Mouse (Mus musculus): ENCODE results near the gene Smox. TPM values are rescaled to one million over a fixed set of nuclear protein-coding genes. Genes with fewer than 3 reads are reported as not detected.

The Smox gene
- polyA plus RNA-seq, 2 experiments, result 70.4 to 75.0 TPM

GRCm38 (mm10) chr2:131545386-131546307 is 54.4 kb downstream of the Smox start:
- 3% methylated on average over 45 of the region's 45 CpGs for WGBS (ENCODE audit: insufficient replicate concordance)
- no peaks in the 10 kb centered on the region for H3K9me3 ChIP-seq (ENCODE audit: control insufficient read depth, low read length)
- no peaks in the 10 kb centered on the region for H3K36me3 ChIP-seq (replicated peaks; ENCODE audit: control insufficient read depth, insufficient read depth, low read depth)
- H3K4me1 ChIP-seq (replicated peaks; ENCODE audit: control insufficient read depth in 2 of 2, insufficient read depth in 2 of 2, low read length in 1 of 2), result 0 out of 4 replicates have a peak, but pooled peaks cover 0 to 2% of the 10 kb centered on the region in 2 experiments
- DNase-seq (ENCODE audit: low read depth in 3 of 3, low spot score in 3 of 3) (peak in 2 of 3 experiments; percentile 17 to 22), ATAC-seq (ENCODE audit: insufficient read depth) (no peak)
- H3K27me3 ChIP-seq (ENCODE audit: control insufficient read depth, insufficient read depth, low read length), result peaks cover 34% of the 10 kb centered on the region
- H3K27ac ChIP-seq, result no peak overlapping the region
- TF ChIP-seq EP300 (IDR thresholded peaks at IDR 0.05; ENCODE audit: low read depth), result no peak
- TF ChIP-seq CTCF (IDR thresholded peaks at IDR 0.05; ENCODE audit: low read depth), result peak; percentile 83
- peak overlapping the region; percentile 57 for H3K4me2 ChIP-seq (ENCODE audit: low read depth)
- H3K4me3 ChIP-seq (ENCODE audit: insufficient read depth in 1 of 2, low read depth in 2 of 2, low read length in 2 of 2), result peak overlapping the region; percentile 10 to 43; a peak in 2 of 4 replicates
- no peak overlapping the region for H3K9ac ChIP-seq (replicated peaks)

GRCm38 (mm10) chr2:131546308-131546700 is 55.0 kb downstream of the Smox start:
- Histone ChIP-seq H3K4me2 (ENCODE audit: low read depth) (peak overlapping the region; percentile 57), H3K36me3 (replicated peaks; ENCODE audit: control insufficient read depth, insufficient read depth, low read depth) (no peaks in the 10 kb centered on the region), H3K9ac (replicated peaks) (no peak overlapping the region), H3K4me1 (replicated peaks; ENCODE audit: control insufficient read depth in 2 of 2, insufficient read depth in 2 of 2, low read length in 1 of 2) (0 out of 4 replicates have a peak, but pooled peaks cover 0 to 2% of the 10 kb centered on the region in 2 experiments), H3K27ac (no peak overlapping the region), H3K4me3 (ENCODE audit: insufficient read depth in 1 of 2, low read depth in 2 of 2, low read length in 2 of 2) (peak overlapping the region in 1 of 2 experiments; percentile 43; a peak in 2 of 4 replicates), H3K27me3 (ENCODE audit: control insufficient read depth, insufficient read depth, low read length) (peaks cover 34% of the 10 kb centered on the region), H3K9me3 (ENCODE audit: control insufficient read depth, low read length) (no peaks in the 10 kb centered on the region)
- TF ChIP-seq CTCF (IDR thresholded peaks at IDR 0.05; ENCODE audit: low read depth) (no peak), EP300 (IDR thresholded peaks at IDR 0.05; ENCODE audit: low read depth) (no peak)
- DNase-seq (ENCODE audit: low read depth in 3 of 3, low spot score in 3 of 3) (no peak), ATAC-seq (ENCODE audit: insufficient read depth) (no peak)
- WGBS (ENCODE audit: insufficient replicate concordance), result 2% methylated on average over 27 of the region's 27 CpGs

- Histone ChIP-seq H3K4me2 (ENCODE audit: low read depth) (no peak overlapping the region), H3K36me3 (replicated peaks; ENCODE audit: control insufficient read depth, insufficient read depth, low read depth) (no peaks in the 10 kb centered on the region), H3K9ac (replicated peaks) (no peak overlapping the region), H3K27ac (no peak overlapping the region), H3K27me3 (ENCODE audit: control insufficient read depth, insufficient read depth, low read length) (peaks cover 34% of the 10 kb centered on the region), H3K4me1 (replicated peaks; ENCODE audit: control insufficient read depth in 2 of 2, insufficient read depth in 2 of 2, low read length in 1 of 2) (0 out of 4 replicates have a peak, but pooled peaks cover 0 to 2% of the 10 kb centered on the region in 2 experiments), H3K9me3 (ENCODE audit: control insufficient read depth, low read length) (no peaks in the 10 kb centered on the region), H3K4me3 (ENCODE audit: insufficient read depth in 1 of 2, low read depth in 2 of 2, low read length in 2 of 2) (no peak overlapping the region)
- 10% methylated on average over 19 of the region's 19 CpGs for WGBS (ENCODE audit: insufficient replicate concordance)
- ATAC-seq (ENCODE audit: insufficient read depth) (no peak), DNase-seq (ENCODE audit: low read depth in 3 of 3, low spot score in 3 of 3) (no peak)
- TF ChIP-seq CTCF (IDR thresholded peaks at IDR 0.05; ENCODE audit: low read depth) (no peak), EP300 (IDR thresholded peaks at IDR 0.05; ENCODE audit: low read depth) (no peak)
Measured at GRCm38 (mm10) chr2:131546745-131547408, 55.6 kb downstream of the Smox start.

DNA sequence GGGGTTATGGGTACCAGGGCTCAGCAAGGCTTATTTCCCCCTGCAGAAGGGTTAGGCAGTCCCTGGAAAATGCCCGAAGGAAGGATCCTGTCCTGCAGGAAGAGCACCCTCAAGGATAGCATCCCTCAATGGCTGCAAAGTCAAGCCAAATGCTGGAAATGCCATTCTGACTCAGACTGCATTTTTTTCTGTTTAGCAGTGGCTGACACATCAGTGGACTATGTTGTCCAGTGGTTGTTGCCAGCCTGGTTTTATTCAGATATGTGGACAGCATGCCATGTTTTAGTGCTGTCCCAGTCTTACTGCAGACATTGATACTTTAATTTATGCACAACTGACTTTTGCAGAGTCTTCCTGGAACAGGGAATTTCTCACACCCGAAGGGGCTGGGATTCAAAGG is 57.0 kb downstream of the Smox start:
- Histone ChIP-seq H3K4me3 (ENCODE audit: insufficient read depth in 1 of 2, low read depth in 2 of 2, low read length in 2 of 2) (no peak overlapping the region), H3K9ac (replicated peaks) (no peak overlapping the region), H3K36me3 (replicated peaks; ENCODE audit: control insufficient read depth, insufficient read depth, low read depth) (no peaks in the 10 kb centered on the region), H3K27ac (no peak overlapping the region), H3K4me1 (replicated peaks; ENCODE audit: control insufficient read depth in 2 of 2, insufficient read depth in 2 of 2, low read length in 1 of 2) (0 out of 4 replicates have a peak, but pooled peaks cover 0 to 2% of the 10 kb centered on the region in 2 experiments), H3K4me2 (ENCODE audit: low read depth) (no peak overlapping the region), H3K27me3 (ENCODE audit: control insufficient read depth, insufficient read depth, low read length) (peaks cover 34% of the 10 kb centered on the region), H3K9me3 (ENCODE audit: control insufficient read depth, low read length) (no peaks in the 10 kb centered on the region)
- ATAC-seq (ENCODE audit: insufficient read depth) (no peak), DNase-seq (ENCODE audit: low read depth in 3 of 3, low spot score in 3 of 3) (no peak)
- no peak for TF ChIP-seq EP300 (IDR thresholded peaks at IDR 0.05; ENCODE audit: low read depth)
- TF ChIP-seq CTCF (IDR thresholded peaks at IDR 0.05; ENCODE audit: low read depth), result no peak
- 41% methylated on average over 2 of the region's 2 CpGs for WGBS (ENCODE audit: insufficient replicate concordance)

DNA sequence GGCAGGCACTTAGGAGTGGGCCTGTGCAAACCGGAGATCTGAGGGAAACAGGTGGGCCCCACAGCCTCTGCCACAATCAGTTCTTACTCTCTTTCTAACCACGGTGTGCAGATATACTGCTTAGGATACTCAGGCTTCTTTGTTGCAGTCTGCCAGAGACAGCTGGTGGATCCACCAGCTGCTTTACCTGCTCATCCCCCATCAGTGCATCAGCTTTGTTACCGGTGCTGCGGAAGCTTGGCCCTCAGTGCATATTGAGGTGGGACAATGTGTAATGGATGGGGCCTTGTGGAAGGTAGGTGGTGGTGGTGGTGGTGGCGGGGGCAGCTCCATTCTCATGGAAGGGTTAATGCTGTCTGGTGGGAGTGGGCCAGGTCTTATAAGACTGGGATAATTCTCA is 57.8 kb downstream of the Smox start:
- TF ChIP-seq CTCF (IDR thresholded peaks at IDR 0.05; ENCODE audit: low read depth) (no peak), EP300 (IDR thresholded peaks at IDR 0.05; ENCODE audit: low read depth) (no peak)
- ATAC-seq (ENCODE audit: insufficient read depth) (no peak), DNase-seq (ENCODE audit: low read depth in 3 of 3, low spot score in 3 of 3) (no peak)
- H3K4me2 ChIP-seq (ENCODE audit: low read depth), result no peak overlapping the region
- H3K9me3 ChIP-seq (ENCODE audit: control insufficient read depth, low read length), result no peaks in the 10 kb centered on the region
- H3K4me3 ChIP-seq (ENCODE audit: insufficient read depth in 1 of 2, low read depth in 2 of 2, low read length in 2 of 2), result no peak overlapping the region
- H3K9ac ChIP-seq (replicated peaks), result no peak overlapping the region
- peaks cover 34% of the 10 kb centered on the region for H3K27me3 ChIP-seq (ENCODE audit: control insufficient read depth, insufficient read depth, low read length)
- 50% methylated on average over 5 of the region's 5 CpGs for WGBS (ENCODE audit: insufficient replicate concordance)
- no peak overlapping the region for H3K27ac ChIP-seq
- 0 out of 4 replicates have a peak, but pooled peaks cover 0 to 2% of the 10 kb centered on the region in 2 experiments for H3K4me1 ChIP-seq (replicated peaks; ENCODE audit: control insufficient read depth in 2 of 2, insufficient read depth in 2 of 2, low read length in 1 of 2)
- H3K36me3 ChIP-seq (replicated peaks; ENCODE audit: control insufficient read depth, insufficient read depth, low read depth), result no peaks in the 10 kb centered on the region

Data from liver, embryonic 14.5 days (tissue).